Mouse (Mus musculus): Measurements from ENCODE around the gene Ino80b. TPM values are rescaled to one million over a fixed set of nuclear protein-coding genes. Genes with fewer than 3 reads are reported as not detected.
A peak's percentile ranks its signal among the peaks of the same experiment; 100 is the strongest.
"Not testable (repeated sequence)": the region's sequence is repeated elsewhere in the genome, so short reads cannot be mapped to it uniquely, and the experiment has no call there.

The Ino80b gene
- polyA plus RNA-seq, 1 experiment from 2014 or later: 14.5 TPM

DNA sequence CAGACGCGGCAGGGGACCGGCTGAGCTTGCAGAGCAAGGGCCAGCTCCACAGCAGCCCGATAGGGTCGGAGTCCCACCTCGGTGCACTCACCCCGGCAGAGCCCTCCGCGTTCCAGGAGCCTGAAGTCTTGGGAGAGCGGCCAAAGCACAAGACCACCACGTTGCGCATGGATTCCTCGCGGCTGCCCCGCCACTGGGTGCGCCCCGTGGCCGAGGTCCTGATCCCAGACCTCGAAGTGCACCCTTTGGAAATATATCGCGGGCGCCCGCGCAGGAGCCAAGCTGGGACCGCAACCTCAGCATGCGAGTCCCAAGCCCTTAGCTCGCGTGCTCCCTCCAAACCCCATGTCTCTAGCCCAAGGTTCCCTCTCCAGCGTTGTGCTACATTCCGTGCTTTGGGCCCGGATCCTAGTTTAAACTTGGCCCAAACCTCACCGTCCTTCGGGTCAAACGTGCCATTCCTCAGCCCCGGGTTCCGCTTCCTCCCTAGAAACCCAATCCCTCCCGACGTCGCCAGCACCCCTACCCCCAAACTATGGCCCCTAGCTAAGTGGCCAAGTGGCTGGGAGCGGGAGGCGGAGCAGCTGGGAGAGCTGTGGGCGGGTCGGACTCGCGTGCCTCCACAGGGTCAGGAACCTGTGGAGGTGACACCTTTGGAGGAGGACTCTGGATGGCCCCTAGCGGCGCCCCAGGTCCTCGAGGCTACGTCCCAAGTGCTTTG lies 36.9 kb upstream of the Ino80b start:
- WGBS: 2% methylated on average over 49 of the region's 49 CpGs
- Histone ChIP-seq H3K36me3 (ENCODE audit: control insufficient read depth, insufficient read depth, low read length) (no peaks in the 10 kb centered on the region), H3K9me3 (replicated peaks; ENCODE audit: control insufficient read depth, low read length, poor library complexity, severe bottlenecking) (no peaks in the 10 kb centered on the region), H3K27me3 (ENCODE audit: control insufficient read depth, insufficient read depth, low read depth, low read length) (peaks cover 33% of the 10 kb centered on the region), H3K4me3 (ENCODE audit: low read depth, low read length) (peak overlapping the region; percentile 26), H3K27ac (ENCODE audit: low read length) (no peak overlapping the region), H3K9ac (ENCODE audit: low read depth, low read length) (peak overlapping the region; percentile 45; the same call in 1 of the 2 replicates), H3K4me1 (ENCODE audit: control insufficient read depth, insufficient read depth, low read length) (peaks cover 23% of the 10 kb centered on the region), H3K4me2 (ENCODE audit: low read length) (peak overlapping the region; percentile 45)
- ATAC-seq: no peak

DNA sequence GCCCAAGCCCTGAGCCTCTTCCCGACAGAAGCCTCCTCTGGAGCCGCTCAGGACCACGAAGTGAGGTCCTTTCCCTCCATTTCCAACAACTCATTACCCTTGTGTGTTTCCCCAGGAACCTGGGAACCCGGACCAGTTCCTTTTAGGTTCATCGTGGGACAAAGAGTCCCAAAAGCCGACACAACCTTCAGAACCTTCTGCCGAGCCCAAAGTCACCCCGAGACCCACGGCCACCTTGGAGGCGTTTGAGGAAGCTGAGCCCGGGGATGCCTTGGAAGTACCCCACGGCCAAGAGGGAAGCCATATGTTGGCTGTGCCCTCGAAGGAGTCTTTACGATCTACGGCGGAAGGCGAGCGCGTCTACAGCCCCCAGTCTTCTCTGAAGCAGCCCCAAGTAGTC lies 36.2 kb upstream of the Ino80b start:
- Histone ChIP-seq H3K9me3 (replicated peaks; ENCODE audit: control insufficient read depth, low read length, poor library complexity, severe bottlenecking) (no peaks in the 10 kb centered on the region), H3K4me1 (ENCODE audit: control insufficient read depth, insufficient read depth, low read length) (peaks cover 18% of the 10 kb centered on the region), H3K36me3 (ENCODE audit: control insufficient read depth, insufficient read depth, low read length) (no peaks in the 10 kb centered on the region), H3K27ac (ENCODE audit: low read length) (no peak overlapping the region), H3K4me2 (ENCODE audit: low read length) (peak overlapping the region; percentile 45), H3K9ac (ENCODE audit: low read depth, low read length) (no peak overlapping the region), H3K4me3 (ENCODE audit: low read depth, low read length) (no peak overlapping the region; the same call in 1 of the 2 replicates), H3K27me3 (ENCODE audit: control insufficient read depth, insufficient read depth, low read depth, low read length) (peaks cover 33% of the 10 kb centered on the region)
- ATAC-seq: no peak
- 8% methylated on average over 19 of the region's 19 CpGs for WGBS

- not testable (repeated sequence) for H3K27ac ChIP-seq (ENCODE audit: low read length); H3K9ac ChIP-seq (ENCODE audit: low read depth, low read length); H3K4me3 ChIP-seq (ENCODE audit: low read depth, low read length); H3K4me2 ChIP-seq (ENCODE audit: low read length); H3K9me3 ChIP-seq (replicated peaks; ENCODE audit: control insufficient read depth, low read length, poor library complexity, severe bottlenecking); ATAC-seq; H3K36me3 ChIP-seq (ENCODE audit: control insufficient read depth, insufficient read depth, low read length)
- Histone ChIP-seq H3K27me3 (ENCODE audit: control insufficient read depth, insufficient read depth, low read depth, low read length) (peaks cover 33% of the 10 kb centered on the region), H3K4me1 (ENCODE audit: control insufficient read depth, insufficient read depth, low read length) (peaks cover 21% of the 10 kb centered on the region)
- 27% methylated on average over 3 of the region's 3 CpGs for WGBS
Measured at GRCm38 (mm10) chr6:83159456-83159855, 34.2 kb upstream of the Ino80b start.

GRCm38 (mm10) chr6:83156259-83156684 lies 31.0 kb upstream of the Ino80b start, which contains the start of the genes Wdr54 and 1700003E16Rik:
TSS of gene Wdr54 (minus strand) at chr6:83156397.
TSS of gene 1700003E16Rik (plus strand) at chr6:83156404.
- Histone ChIP-seq H3K4me3 (ENCODE audit: low read depth, low read length) (peak within 1 kb of the TSS; percentile 48), H3K9me3 (replicated peaks; ENCODE audit: control insufficient read depth, low read length, poor library complexity, severe bottlenecking) (no peaks in the 10 kb centered on the region), H3K36me3 (ENCODE audit: control insufficient read depth, insufficient read depth, low read length) (no peaks in the 10 kb centered on the region; the same call in 1 of the 2 replicates), H3K4me2 (ENCODE audit: low read length) (peak within 1 kb of the TSS; percentile 87), H3K4me1 (ENCODE audit: control insufficient read depth, insufficient read depth, low read length) (peaks cover 10% of the 10 kb centered on the region), H3K27ac (ENCODE audit: low read length) (peak within 1 kb of the TSS; percentile 55; the same call in 1 of the 2 replicates), H3K27me3 (ENCODE audit: control insufficient read depth, insufficient read depth, low read depth, low read length) (peaks cover 13% of the 10 kb centered on the region), H3K9ac (ENCODE audit: low read depth, low read length) (peak within 1 kb of the TSS; percentile 74)
- under 1% methylated on average over 32 of the region's 32 CpGs for WGBS
- peak; percentile 95 for ATAC-seq

DNA sequence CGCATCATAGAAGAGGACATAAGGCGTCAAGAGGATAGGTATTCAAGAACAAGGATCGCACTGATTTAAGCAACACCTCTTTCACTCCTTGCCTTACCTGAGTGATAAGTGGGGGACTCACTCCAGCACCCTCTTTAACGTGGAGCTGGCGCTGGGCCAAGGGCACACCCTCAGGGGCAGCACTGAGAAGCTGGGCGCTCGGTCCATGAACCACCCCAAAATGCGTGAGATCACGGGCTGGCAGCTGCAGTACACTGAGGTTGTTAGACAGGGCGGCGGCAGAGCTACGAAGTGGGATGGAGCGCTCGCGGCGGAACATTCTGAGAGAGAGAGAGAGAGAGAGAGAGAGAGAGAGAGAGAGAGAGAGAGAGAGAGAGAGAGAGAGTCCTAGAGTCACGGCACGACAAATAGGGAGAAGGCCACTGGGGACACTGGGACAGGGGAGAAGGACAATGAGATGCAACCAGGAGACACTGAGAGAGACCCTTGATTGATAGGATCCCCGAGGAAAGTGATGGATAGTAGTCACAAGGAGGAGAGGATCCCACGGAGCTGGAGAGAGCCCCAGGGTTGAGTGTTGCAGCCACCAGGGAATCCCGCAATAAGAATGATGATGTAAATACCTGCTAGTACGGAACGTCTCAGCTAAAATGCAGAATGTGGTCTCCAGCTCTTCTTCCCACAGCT lies 30.5 kb upstream of the Ino80b start:
- peak overlapping the region; percentile 48 for H3K4me3 ChIP-seq (ENCODE audit: low read depth, low read length)
- peak overlapping the region; percentile 74 for H3K9ac ChIP-seq (ENCODE audit: low read depth, low read length)
- ATAC-seq: peak; percentile 47
- no peaks in the 10 kb centered on the region for H3K9me3 ChIP-seq (replicated peaks; ENCODE audit: control insufficient read depth, low read length, poor library complexity, severe bottlenecking)
- peak overlapping the region; percentile 55; the same call in 1 of the 2 replicates for H3K27ac ChIP-seq (ENCODE audit: low read length)
- H3K4me2 ChIP-seq (ENCODE audit: low read length): peak overlapping the region; percentile 87
- H3K4me1 ChIP-seq (ENCODE audit: control insufficient read depth, insufficient read depth, low read length): peaks cover 10% of the 10 kb centered on the region
- peaks cover 7% of the 10 kb centered on the region for H3K27me3 ChIP-seq (ENCODE audit: control insufficient read depth, insufficient read depth, low read depth, low read length)
- no peaks in the 10 kb centered on the region; the same call in 1 of the 2 replicates for H3K36me3 ChIP-seq (ENCODE audit: control insufficient read depth, insufficient read depth, low read length)
- 7% methylated on average over 23 of the region's 23 CpGs for WGBS

DNA sequence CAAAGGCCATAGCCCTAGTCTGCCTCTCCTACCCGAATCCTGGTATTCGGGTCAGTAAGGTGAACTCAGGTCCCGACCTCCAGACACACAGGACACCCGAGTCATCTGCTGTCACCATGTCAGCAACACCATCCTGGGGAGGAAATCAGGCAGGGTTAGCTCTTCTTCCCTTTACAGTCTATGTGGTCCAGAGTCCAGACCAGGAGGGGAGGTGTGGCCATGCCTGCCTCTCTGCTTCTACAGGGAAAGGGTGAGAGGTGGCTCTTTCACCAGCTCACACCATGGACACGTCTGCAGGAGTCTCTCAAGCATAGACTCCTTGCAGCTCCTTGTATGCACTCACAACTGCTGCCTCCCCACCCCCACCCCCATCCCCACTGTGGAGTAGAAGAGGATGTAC lies 28.3 kb upstream of the Ino80b start:
- ATAC-seq: no peak
- Histone ChIP-seq H3K27ac (ENCODE audit: low read length) (no peak overlapping the region), H3K36me3 (ENCODE audit: control insufficient read depth, insufficient read depth, low read length) (no peaks in the 10 kb centered on the region; the same call in 1 of the 2 replicates), H3K4me1 (ENCODE audit: control insufficient read depth, insufficient read depth, low read length) (peaks cover 10% of the 10 kb centered on the region), H3K27me3 (ENCODE audit: control insufficient read depth, insufficient read depth, low read depth, low read length) (no peaks in the 10 kb centered on the region), H3K9me3 (replicated peaks; ENCODE audit: control insufficient read depth, low read length, poor library complexity, severe bottlenecking) (no peaks in the 10 kb centered on the region), H3K4me3 (ENCODE audit: low read depth, low read length) (no peak overlapping the region), H3K4me2 (ENCODE audit: low read length) (no peak overlapping the region), H3K9ac (ENCODE audit: low read depth, low read length) (no peak overlapping the region)
- 77% methylated on average over 5 of the region's 5 CpGs for WGBS

DNA sequence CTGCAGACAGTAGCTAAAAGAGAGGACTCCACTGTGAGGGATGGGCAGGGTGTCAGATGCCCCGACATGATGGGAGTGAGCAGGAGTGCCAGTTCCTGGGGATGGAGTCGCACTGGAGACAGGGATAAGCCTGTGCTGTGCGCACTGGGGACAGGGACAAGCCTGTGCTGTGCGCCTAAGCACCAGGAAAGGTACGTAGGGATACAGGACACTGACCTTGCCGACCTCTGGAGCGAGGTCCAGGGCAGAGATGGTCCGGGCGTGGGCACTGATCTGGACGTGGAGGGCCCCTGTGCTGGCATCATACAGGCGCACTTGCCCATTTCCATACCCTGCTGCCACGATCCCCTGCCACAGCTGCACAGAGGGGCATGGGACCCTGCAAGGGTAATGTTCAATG lies 27.8 kb upstream of the Ino80b start:
- H3K36me3 ChIP-seq (ENCODE audit: control insufficient read depth, insufficient read depth, low read length): no peaks in the 10 kb centered on the region; the same call in 1 of the 2 replicates
- WGBS: 88% methylated on average over 12 of the region's 12 CpGs
- H3K27ac ChIP-seq (ENCODE audit: low read length): no peak overlapping the region
- no peaks in the 10 kb centered on the region for H3K9me3 ChIP-seq (replicated peaks; ENCODE audit: control insufficient read depth, low read length, poor library complexity, severe bottlenecking)
- H3K4me2 ChIP-seq (ENCODE audit: low read length): no peak overlapping the region
- peaks cover 10% of the 10 kb centered on the region for H3K4me1 ChIP-seq (ENCODE audit: control insufficient read depth, insufficient read depth, low read length)
- no peak overlapping the region for H3K9ac ChIP-seq (ENCODE audit: low read depth, low read length)
- no peak overlapping the region for H3K4me3 ChIP-seq (ENCODE audit: low read depth, low read length)
- no peak for ATAC-seq
- H3K27me3 ChIP-seq (ENCODE audit: control insufficient read depth, insufficient read depth, low read depth, low read length): no peaks in the 10 kb centered on the region

DNA sequence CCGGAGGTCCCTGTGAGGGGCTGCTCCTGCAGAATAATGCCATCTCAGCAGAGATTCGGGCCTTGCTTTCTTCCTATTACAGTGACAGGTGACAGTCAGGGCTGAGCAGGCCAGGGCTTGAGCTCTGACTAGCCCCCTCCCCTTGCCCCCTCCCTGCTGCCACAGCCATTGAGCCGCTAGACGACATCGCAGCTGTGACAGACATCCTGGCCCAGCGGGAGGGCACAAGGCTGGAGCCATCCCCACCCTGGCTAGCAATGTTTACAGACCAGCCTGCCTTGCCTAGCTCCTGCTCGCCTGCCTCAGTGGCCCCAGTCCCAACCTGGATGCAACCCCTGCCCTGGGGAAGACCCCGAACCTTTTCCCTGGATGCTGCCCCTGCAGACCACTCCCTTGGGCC lies 26.5 kb upstream of the Ino80b start:
- no peak for ATAC-seq
- Histone ChIP-seq H3K9me3 (replicated peaks; ENCODE audit: control insufficient read depth, low read length, poor library complexity, severe bottlenecking) (no peaks in the 10 kb centered on the region), H3K27me3 (ENCODE audit: control insufficient read depth, insufficient read depth, low read depth, low read length) (no peaks in the 10 kb centered on the region), H3K4me3 (ENCODE audit: low read depth, low read length) (no peak overlapping the region), H3K4me1 (ENCODE audit: control insufficient read depth, insufficient read depth, low read length) (peaks cover 10% of the 10 kb centered on the region), H3K36me3 (ENCODE audit: control insufficient read depth, insufficient read depth, low read length) (no peaks in the 10 kb centered on the region; the same call in 1 of the 2 replicates), H3K4me2 (ENCODE audit: low read length) (no peak overlapping the region), H3K27ac (ENCODE audit: low read length) (no peak overlapping the region), H3K9ac (ENCODE audit: low read depth, low read length) (0 out of 2 replicates have a peak overlapping the region, but pooled peaks have one; percentile 16)
- WGBS: 30% methylated on average over 8 of the region's 8 CpGs

GRCm38 (mm10) chr6:83147280-83147679 lies 22.0 kb upstream of the Ino80b start:
- Histone ChIP-seq H3K4me2 (ENCODE audit: low read length) (no peak overlapping the region), H3K4me1 (ENCODE audit: control insufficient read depth, insufficient read depth, low read length) (peaks cover 3% of the 10 kb centered on the region; the same call in 1 of the 2 replicates), H3K9ac (ENCODE audit: low read depth, low read length) (no peak overlapping the region), H3K27ac (ENCODE audit: low read length) (no peak overlapping the region), H3K4me3 (ENCODE audit: low read depth, low read length) (no peak overlapping the region), H3K36me3 (ENCODE audit: control insufficient read depth, insufficient read depth, low read length) (no peaks in the 10 kb centered on the region), H3K9me3 (replicated peaks; ENCODE audit: control insufficient read depth, low read length, poor library complexity, severe bottlenecking) (no peaks in the 10 kb centered on the region), H3K27me3 (ENCODE audit: control insufficient read depth, insufficient read depth, low read depth, low read length) (no peaks in the 10 kb centered on the region)
- no peak for ATAC-seq
- 52% methylated on average over 7 of the region's 7 CpGs for WGBS

Measured in midbrain, embryonic 16.5 days (tissue).